Mouse (Mus musculus): ENCODE measurements around the gene Rasl11b. TPM values are rescaled to one million over a fixed set of nuclear protein-coding genes. Genes with fewer than 3 reads are reported as not detected.

Gene Rasl11b
- polyA plus RNA-seq, 1 experiment from 2014 or later, result 44.5 TPM

GRCm38 (mm10) chr5:74218524-74218923 lies 23.4 kb downstream of the Rasl11b start:
- no peak overlapping the region for H3K9ac ChIP-seq
- H3K9me3 ChIP-seq (replicated peaks), result no peaks in the 10 kb centered on the region
- H3K36me3 ChIP-seq, result no peaks in the 10 kb centered on the region
- H3K4me1 ChIP-seq, result peaks cover 29% of the 10 kb centered on the region
- ATAC-seq (ENCODE audit: low FRiP score), result no peak
- no peak overlapping the region for H3K4me2 ChIP-seq (replicated peaks)
- H3K4me3 ChIP-seq, result no peak overlapping the region
- 48% methylated on average over 4 of the region's 4 CpGs for WGBS
- H3K27ac ChIP-seq, result no peak overlapping the region
- no peaks in the 10 kb centered on the region for H3K27me3 ChIP-seq

- H3K4me2 ChIP-seq (replicated peaks), result no peak overlapping the region
- no peaks in the 10 kb centered on the region for H3K9me3 ChIP-seq (replicated peaks)
- H3K27ac ChIP-seq, result no peak overlapping the region
- H3K4me1 ChIP-seq, result peaks cover 9% of the 10 kb centered on the region; the same call in 1 of the 2 replicates
- no peak overlapping the region for H3K4me3 ChIP-seq
- 78% methylated on average over 4 of the region's 4 CpGs for whole genome bisulfite sequencing
- no peaks in the 10 kb centered on the region for H3K36me3 ChIP-seq
- no peaks in the 10 kb centered on the region for H3K27me3 ChIP-seq
- no peak for ATAC-seq (ENCODE audit: low FRiP score)
- H3K9ac ChIP-seq, result no peak overlapping the region
Observed at GRCm38 (mm10) chr5:74222626-74223025, 27.5 kb downstream of the Rasl11b start.

DNA sequence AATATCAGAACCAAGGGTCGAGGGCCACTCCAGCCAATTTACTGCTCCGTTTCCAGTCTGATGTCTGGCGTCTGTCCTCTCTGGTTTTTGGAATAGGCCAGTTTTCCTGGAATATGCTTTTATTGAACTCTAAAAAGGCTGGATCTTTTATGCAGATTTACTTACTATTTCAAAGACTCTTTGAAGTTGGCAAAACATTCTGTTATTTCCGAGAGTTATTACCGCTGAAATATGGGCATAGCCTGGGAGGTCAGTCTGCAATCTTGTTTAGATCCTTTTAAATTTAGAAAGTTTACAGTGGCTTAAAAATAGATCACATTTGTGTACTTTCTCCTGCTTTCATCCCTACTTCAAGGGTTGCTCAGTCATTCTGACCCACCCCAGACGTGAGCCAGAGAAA lies 29.4 kb downstream of the Rasl11b start:
- H3K27me3 ChIP-seq, result no peaks in the 10 kb centered on the region
- 92% methylated on average over 6 of the region's 6 CpGs for WGBS
- no peaks in the 10 kb centered on the region for H3K4me1 ChIP-seq
- no peak for ATAC-seq (ENCODE audit: low FRiP score)
- no peak overlapping the region for H3K4me3 ChIP-seq
- H3K36me3 ChIP-seq, result no peaks in the 10 kb centered on the region
- H3K27ac ChIP-seq, result no peak overlapping the region
- no peaks in the 10 kb centered on the region for H3K9me3 ChIP-seq (replicated peaks)
- H3K9ac ChIP-seq, result no peak overlapping the region
- H3K4me2 ChIP-seq (replicated peaks), result no peak overlapping the region

DNA sequence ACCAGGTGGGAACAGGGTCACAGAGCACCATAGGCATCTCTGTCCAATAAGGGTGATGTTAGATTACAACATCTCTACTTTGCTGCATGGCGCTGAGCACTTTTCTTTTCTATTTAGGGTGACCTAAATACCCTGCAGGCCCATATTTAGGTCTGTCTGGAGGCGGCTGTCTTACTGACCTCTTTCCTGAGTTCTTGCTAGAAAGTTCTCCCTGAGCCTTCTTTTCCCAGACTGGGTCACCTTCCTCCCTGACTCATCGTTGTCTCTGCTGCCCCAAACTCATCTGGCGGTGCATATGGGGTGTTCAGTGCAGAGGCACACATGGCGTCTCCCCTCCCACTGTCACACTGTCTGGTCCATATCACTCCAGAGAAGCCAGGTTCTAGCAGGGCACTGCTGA lies 31.1 kb downstream of the Rasl11b start:
- ATAC-seq (ENCODE audit: low FRiP score), result no peak
- Histone ChIP-seq H3K9ac (no peak overlapping the region), H3K9me3 (replicated peaks) (no peaks in the 10 kb centered on the region), H3K27me3 (no peaks in the 10 kb centered on the region), H3K36me3 (no peaks in the 10 kb centered on the region), H3K4me2 (replicated peaks) (no peak overlapping the region), H3K4me3 (no peak overlapping the region), H3K4me1 (peaks cover 12% of the 10 kb centered on the region), H3K27ac (no peak overlapping the region)
- WGBS, result 93% methylated on average over 5 of the region's 5 CpGs

DNA sequence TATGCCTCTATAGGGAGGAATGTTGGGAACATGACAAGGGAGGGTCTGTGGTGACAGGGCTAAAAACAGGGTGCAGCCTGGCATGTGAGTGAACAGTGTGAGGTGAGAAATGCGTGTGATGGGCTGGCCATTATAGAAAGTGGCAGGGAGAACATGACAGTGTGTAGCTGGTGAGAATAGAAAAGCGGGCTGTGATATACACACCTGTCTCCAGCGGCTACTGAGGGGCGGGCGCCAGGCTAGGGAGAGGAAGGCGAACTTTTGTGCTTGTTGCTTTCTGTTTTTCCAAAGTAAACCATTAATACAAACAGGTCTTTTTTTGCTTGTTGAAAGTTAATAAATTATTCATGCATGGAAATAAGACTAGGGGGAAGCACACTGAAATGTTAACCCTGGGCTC lies 32.3 kb downstream of the Rasl11b start:
- Histone ChIP-seq H3K27me3 (no peaks in the 10 kb centered on the region), H3K4me1 (peaks cover 12% of the 10 kb centered on the region), H3K4me2 (replicated peaks) (no peak overlapping the region), H3K4me3 (no peak overlapping the region), H3K36me3 (no peaks in the 10 kb centered on the region), H3K9me3 (replicated peaks) (no peaks in the 10 kb centered on the region), H3K27ac (no peak overlapping the region), H3K9ac (no peak overlapping the region)
- WGBS, result 89% methylated on average over 6 of the region's 6 CpGs
- no peak for ATAC-seq (ENCODE audit: low FRiP score)

DNA sequence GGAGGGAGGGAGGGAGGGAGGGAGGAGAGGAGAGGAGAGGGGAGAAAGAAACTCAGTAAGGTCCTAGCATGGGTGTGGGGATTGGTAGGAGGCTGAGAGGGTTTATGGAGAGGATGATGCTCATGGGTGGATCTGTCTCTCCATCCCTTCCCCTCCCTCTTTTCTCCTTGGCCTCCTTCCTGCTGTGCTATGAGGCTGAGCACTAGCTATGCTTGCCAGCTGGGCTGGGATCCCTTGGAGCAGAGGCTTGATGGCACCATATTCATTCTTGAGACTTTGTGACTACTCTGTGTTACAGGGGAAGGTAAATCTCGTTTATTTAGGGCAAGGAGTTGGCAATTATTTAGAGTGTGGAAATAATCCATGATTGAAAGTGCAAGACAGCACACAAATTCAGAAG lies 33.9 kb downstream of the Rasl11b start:
- H3K4me3 ChIP-seq, result no peak overlapping the region
- H3K9me3 ChIP-seq (replicated peaks), result no peaks in the 10 kb centered on the region
- H3K36me3 ChIP-seq, result no peaks in the 10 kb centered on the region
- H3K9ac ChIP-seq, result no peak overlapping the region
- H3K4me1 ChIP-seq, result peaks cover 12% of the 10 kb centered on the region
- H3K4me2 ChIP-seq (replicated peaks), result no peak overlapping the region
- H3K27me3 ChIP-seq, result no peaks in the 10 kb centered on the region
- no peak overlapping the region for H3K27ac ChIP-seq
- WGBS, result 59% methylated on average over 1 of the region's 1 CpGs
- no peak for ATAC-seq (ENCODE audit: low FRiP score)

- no peak for ATAC-seq (ENCODE audit: low FRiP score)
- no peaks in the 10 kb centered on the region for H3K36me3 ChIP-seq
- H3K27me3 ChIP-seq, result no peaks in the 10 kb centered on the region
- H3K4me2 ChIP-seq (replicated peaks), result no peak overlapping the region
- no peak overlapping the region for H3K4me3 ChIP-seq
- no peaks in the 10 kb centered on the region for H3K9me3 ChIP-seq (replicated peaks)
- no peak overlapping the region for H3K27ac ChIP-seq
- H3K4me1 ChIP-seq, result peaks cover 12% of the 10 kb centered on the region
- WGBS, result 52% methylated on average over 11 of the region's 11 CpGs
- H3K9ac ChIP-seq, result no peak overlapping the region
Observed at GRCm38 (mm10) chr5:74229775-74230413, 34.8 kb downstream of the Rasl11b start.

DNA sequence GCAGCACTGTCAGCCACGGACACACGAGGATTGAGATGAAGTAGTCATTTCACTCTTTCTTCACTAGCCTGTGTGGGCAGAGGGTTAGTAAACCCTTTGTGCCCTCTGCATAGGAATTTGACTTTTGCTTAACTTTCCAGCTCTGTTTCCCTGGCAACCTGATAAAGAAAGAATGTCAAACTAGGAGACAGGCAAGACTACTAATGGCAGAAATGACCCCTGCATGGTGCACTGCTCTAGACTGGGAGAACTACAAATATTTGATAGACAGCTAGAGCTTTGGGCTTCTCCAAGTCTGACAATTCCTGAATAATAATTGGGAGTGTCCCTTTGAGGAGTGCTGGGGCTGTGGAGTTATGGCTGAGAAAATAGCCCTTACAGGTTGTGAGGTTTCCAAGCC lies 35.4 kb downstream of the Rasl11b start:
- no peak for ATAC-seq (ENCODE audit: low FRiP score)
- H3K9ac ChIP-seq, result no peak overlapping the region
- peaks cover 12% of the 10 kb centered on the region for H3K4me1 ChIP-seq
- no peak overlapping the region for H3K27ac ChIP-seq
- no peaks in the 10 kb centered on the region for H3K27me3 ChIP-seq
- H3K4me2 ChIP-seq (replicated peaks), result no peak overlapping the region
- H3K36me3 ChIP-seq, result no peaks in the 10 kb centered on the region
- no peak overlapping the region for H3K4me3 ChIP-seq
- no peaks in the 10 kb centered on the region for H3K9me3 ChIP-seq (replicated peaks)
- WGBS, result 45% methylated on average over 2 of the region's 2 CpGs

DNA sequence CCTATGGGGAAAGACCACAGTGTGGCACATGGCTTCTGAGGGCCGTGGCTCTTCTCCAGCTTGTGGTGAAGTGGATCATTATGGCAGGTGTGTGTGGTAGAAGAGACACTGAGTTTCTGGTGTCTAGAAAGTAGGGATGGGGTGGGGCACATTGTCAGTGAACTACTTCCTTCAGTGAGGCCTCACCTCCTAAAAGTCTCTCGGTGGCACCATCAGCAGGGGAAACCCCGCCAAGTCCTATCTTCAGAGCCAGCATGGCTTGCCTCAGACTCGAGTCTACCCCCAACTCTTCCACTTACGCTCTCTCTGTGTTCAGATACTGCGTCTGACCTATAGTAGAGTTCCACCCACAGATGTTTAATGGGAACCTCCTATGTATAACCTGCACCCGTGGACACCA lies 38.7 kb downstream of the Rasl11b start:
- H3K9me3 ChIP-seq (replicated peaks), result no peaks in the 10 kb centered on the region
- H3K4me1 ChIP-seq, result peaks cover 12% of the 10 kb centered on the region
- no peaks in the 10 kb centered on the region for H3K36me3 ChIP-seq
- H3K27me3 ChIP-seq, result no peaks in the 10 kb centered on the region
- WGBS, result 87% methylated on average over 7 of the region's 7 CpGs
- no peak overlapping the region for H3K27ac ChIP-seq
- no peak overlapping the region for H3K9ac ChIP-seq
- H3K4me2 ChIP-seq (replicated peaks), result no peak overlapping the region
- H3K4me3 ChIP-seq, result no peak overlapping the region
- no peak for ATAC-seq (ENCODE audit: low FRiP score)

DNA sequence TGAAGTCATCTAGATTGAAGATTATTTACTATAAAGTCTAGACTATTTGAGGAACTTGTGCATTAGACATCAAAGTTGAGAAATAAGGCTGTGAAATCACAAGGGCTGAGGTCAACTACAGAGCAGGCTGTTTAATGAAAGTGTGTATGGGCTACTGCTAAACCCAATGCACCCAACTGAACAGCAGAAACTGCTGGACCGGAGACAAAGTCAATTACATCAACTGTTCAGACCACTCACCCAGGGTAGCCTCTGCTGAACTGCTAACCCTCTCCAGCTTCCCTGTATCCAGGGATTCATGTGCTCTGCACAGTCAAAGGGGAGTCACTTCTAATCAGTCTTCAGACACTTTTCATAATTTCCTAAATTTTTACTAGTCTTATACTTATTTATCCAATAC lies 44.3 kb downstream of the Rasl11b start:
- H3K4me3 ChIP-seq, result no peak overlapping the region
- no peaks in the 10 kb centered on the region for H3K9me3 ChIP-seq (replicated peaks)
- H3K9ac ChIP-seq, result no peak overlapping the region
- ATAC-seq (ENCODE audit: low FRiP score), result no peak
- no peak overlapping the region for H3K27ac ChIP-seq
- H3K4me1 ChIP-seq, result peaks cover 8% of the 10 kb centered on the region; the same call in 1 of the 2 replicates
- 88% methylated on average over 1 of the region's 1 CpGs for WGBS
- no peaks in the 10 kb centered on the region for H3K36me3 ChIP-seq
- H3K4me2 ChIP-seq (replicated peaks), result no peak overlapping the region
- H3K27me3 ChIP-seq, result no peaks in the 10 kb centered on the region

DNA sequence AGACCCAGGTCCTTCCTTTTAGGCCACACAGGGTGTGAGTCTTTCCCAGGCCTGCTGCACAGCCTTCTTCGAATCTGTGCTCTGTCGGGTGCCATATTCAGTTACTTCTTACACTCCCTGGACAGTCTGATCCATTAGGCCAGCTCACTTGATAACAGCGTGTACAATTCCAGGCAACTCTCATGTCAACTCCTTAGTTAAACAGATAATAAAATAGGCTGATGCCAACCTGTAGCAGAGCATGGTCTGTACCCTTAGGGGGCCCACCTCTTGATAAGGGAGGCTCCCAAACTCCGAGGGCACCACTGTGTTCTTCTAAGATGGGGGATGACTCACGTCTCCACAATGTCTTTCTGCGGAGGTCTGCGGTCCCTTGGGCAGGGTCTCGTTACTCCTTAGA lies 45.2 kb downstream of the Rasl11b start:
- Histone ChIP-seq H3K9ac (no peak overlapping the region), H3K27ac (no peak overlapping the region), H3K4me1 (peaks cover 8% of the 10 kb centered on the region; the same call in 1 of the 2 replicates), H3K4me3 (no peak overlapping the region), H3K9me3 (replicated peaks) (no peaks in the 10 kb centered on the region), H3K4me2 (replicated peaks) (no peak overlapping the region), H3K27me3 (no peaks in the 10 kb centered on the region), H3K36me3 (no peaks in the 10 kb centered on the region)
- no peak for ATAC-seq (ENCODE audit: low FRiP score)
- 70% methylated on average over 8 of the region's 8 CpGs for WGBS

DNA sequence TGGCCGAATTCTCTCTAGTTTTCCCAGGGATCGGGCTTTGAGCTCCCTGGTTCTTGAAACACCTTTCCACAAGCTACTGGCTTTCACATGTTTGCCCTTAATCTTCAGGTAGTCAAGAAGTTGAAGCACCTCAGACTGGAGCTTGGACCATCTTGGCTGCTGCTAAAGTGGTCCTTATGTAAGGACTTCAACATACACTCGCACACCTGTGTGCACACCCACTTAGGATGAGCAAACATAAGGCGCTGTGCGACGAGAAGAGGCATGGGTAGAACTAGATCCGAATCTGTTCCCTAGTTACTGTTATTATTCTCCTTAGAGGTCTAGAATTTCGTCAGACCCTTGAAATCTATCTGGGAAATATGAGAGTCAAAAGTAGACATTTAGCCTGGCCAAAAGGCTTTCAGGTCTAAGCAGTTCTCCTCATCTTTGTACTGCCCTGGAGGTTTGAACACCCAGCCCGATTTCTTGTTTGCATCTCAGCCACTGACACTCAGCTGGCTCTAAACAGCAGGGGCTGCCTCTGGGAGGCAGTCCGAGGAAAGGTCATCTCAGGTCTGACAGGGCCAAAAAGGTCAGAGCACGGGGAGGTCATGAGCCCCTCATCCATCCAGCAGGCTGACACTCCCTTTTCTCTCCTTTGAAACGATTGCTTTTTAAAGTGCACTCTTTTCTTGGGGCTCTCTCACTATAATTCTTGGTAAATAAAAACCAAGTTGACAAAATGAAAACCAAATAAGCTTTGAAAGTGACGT lies 46.0 kb downstream of the Rasl11b start:
- WGBS, result 43% methylated on average over 13 of the region's 13 CpGs
- Histone ChIP-seq H3K4me2 (replicated peaks) (no peak overlapping the region), H3K9me3 (replicated peaks) (no peaks in the 10 kb centered on the region), H3K4me1 (peaks cover 8% of the 10 kb centered on the region; the same call in 1 of the 2 replicates), H3K9ac (no peak overlapping the region), H3K27me3 (no peaks in the 10 kb centered on the region), H3K27ac (no peak overlapping the region), H3K36me3 (no peaks in the 10 kb centered on the region), H3K4me3 (no peak overlapping the region)
- ATAC-seq (ENCODE audit: low FRiP score), result no peak

DNA sequence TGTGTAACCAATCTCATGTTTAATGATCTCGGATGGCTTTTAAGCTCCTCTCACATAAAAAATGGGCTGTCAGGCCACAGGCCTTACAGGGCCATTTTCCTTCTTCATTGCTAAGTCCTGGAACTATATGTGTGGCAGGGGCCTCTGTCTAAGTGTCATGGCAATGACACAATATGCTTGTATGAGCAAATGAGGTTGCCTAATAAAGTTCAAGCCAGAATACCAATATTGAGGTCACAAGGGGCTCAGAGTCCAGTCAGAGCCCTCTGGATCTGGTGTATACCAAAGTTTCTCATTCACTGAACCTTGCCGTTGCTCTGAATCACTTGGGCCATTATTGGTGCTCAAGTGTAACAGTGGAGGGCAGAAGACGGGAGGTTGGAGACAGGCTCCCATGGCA lies 47.6 kb downstream of the Rasl11b start:
- no peak for ATAC-seq (ENCODE audit: low FRiP score)
- WGBS, result 56% methylated on average over 3 of the region's 3 CpGs
- no peaks in the 10 kb centered on the region for H3K9me3 ChIP-seq (replicated peaks)

More for the DNA sequence above, 47.6 kb downstream of the Rasl11b start:
- Histone ChIP-seq H3K27me3 (no peaks in the 10 kb centered on the region), H3K4me3 (no peak overlapping the region), H3K4me2 (replicated peaks) (no peak overlapping the region), H3K9ac (no peak overlapping the region), H3K4me1 (peaks cover 18% of the 10 kb centered on the region), H3K36me3 (no peaks in the 10 kb centered on the region), H3K27ac (no peak overlapping the region)
